Mouse (Mus musculus): ENCODE data around the gene Nlrc5. TPM values are rescaled to one million over a fixed set of nuclear protein-coding genes. Genes with fewer than 3 reads are reported as not detected.

Nlrc5 gene
- polyA plus RNA-seq, 1 experiment, result 16.5 TPM

DNA sequence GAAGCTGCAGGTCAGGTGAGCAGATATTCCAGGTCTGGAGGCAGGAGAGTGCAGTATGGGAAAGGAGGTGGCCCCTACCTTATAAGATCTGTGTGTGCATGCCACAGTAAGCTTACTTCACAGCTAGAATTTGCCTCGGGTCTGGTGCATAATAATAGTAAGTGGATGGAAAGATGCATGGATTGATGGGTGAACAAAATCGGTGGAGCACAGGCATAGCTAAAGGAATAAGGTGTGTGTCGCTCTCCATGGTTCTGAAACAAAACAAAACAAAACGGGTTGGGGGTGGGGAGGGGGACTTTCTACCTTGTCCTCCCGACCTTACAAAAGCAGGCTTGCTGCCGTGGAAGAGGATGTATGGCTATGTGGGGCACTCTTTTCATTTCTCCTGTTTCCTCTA is 47.9 kb downstream of the Nlrc5 start:
- Histone ChIP-seq H3K4me3 (replicated peaks; ENCODE audit: control insufficient read depth, low read depth, low read length) (no peak overlapping the region), H3K27ac (ENCODE audit: control insufficient read depth, insufficient read depth, low read depth, low read length, poor library complexity) (no peak overlapping the region), H3K4me1 (ENCODE audit: control insufficient read depth, insufficient read depth, low read length) (no peaks in the 10 kb centered on the region)
- 44% methylated on average over 6 of the region's 6 CpGs for WGBS
- no peak for TF ChIP-seq CTCF (IDR thresholded peaks at IDR 0.05; ENCODE audit: control insufficient read depth, insufficient read depth, low read length)
- no peak for TF ChIP-seq POLR2A (IDR thresholded peaks at IDR 0.05; ENCODE audit: borderline replicate concordance, control insufficient read depth, low read depth, low read length)

DNA sequence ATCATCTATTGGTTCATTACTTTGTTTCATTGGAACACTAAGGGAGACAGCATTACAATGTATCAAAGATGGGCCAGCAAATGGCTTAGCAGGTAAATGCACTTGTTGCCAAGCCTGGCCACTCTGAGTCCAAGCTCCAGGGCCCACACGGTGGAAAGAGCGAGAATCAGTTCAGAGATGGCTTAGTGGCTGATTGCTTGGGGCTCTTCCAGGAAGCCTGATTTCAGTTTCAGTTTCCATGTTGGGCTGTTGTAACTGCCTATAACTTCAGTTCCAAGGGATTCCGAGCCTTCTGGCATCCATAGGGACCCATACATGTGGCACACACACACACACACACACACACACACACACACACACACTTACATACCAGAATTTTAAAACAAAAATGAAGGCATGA is 51.1 kb downstream of the Nlrc5 start:
- WGBS, result 23% methylated on average over 3 of the region's 3 CpGs
- H3K27ac ChIP-seq (ENCODE audit: control insufficient read depth, insufficient read depth, low read depth, low read length, poor library complexity), result no peak overlapping the region
- TF ChIP-seq POLR2A (IDR thresholded peaks at IDR 0.05; ENCODE audit: borderline replicate concordance, control insufficient read depth, low read depth, low read length) (no peak), CTCF (IDR thresholded peaks at IDR 0.05; ENCODE audit: control insufficient read depth, insufficient read depth, low read length) (no peak)

DNA sequence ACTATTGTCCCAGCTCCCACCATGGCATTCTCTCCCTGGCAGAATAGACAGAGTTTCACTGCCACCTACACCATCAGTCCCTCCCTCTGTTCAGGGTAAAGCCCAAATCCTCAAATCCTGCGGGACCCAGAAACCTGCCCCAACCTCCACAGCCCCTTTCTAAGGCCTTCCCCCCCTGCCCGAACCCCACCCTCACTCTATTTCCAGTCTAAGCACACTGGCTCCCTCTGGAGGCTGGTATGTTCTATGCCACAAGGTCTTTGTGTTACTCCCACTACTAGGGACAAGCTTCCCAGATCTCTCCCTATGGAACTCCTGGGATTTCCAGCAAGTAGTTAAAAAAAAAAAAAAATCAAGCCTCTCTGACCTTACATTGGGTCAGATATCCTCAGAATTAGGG is 51.7 kb downstream of the Nlrc5 start:
- Histone ChIP-seq H3K4me1 (ENCODE audit: control insufficient read depth, insufficient read depth, low read length) (no peaks in the 10 kb centered on the region), H3K27ac (ENCODE audit: control insufficient read depth, insufficient read depth, low read depth, low read length, poor library complexity) (no peak overlapping the region), H3K4me3 (replicated peaks; ENCODE audit: control insufficient read depth, low read depth, low read length) (no peak overlapping the region)
- 16% methylated on average over 2 of the region's 2 CpGs for whole genome bisulfite sequencing
- TF ChIP-seq CTCF (IDR thresholded peaks at IDR 0.05; ENCODE audit: control insufficient read depth, insufficient read depth, low read length), result peak; percentile 42; the same call in 1 of the 2 replicates
- TF ChIP-seq POLR2A (IDR thresholded peaks at IDR 0.05; ENCODE audit: borderline replicate concordance, control insufficient read depth, low read depth, low read length), result no peak

More for the DNA sequence above, 51.1 kb downstream of the Nlrc5 start:
- Histone ChIP-seq H3K4me3 (replicated peaks; ENCODE audit: control insufficient read depth, low read depth, low read length) (no peak overlapping the region), H3K4me1 (ENCODE audit: control insufficient read depth, insufficient read depth, low read length) (no peaks in the 10 kb centered on the region)

DNA sequence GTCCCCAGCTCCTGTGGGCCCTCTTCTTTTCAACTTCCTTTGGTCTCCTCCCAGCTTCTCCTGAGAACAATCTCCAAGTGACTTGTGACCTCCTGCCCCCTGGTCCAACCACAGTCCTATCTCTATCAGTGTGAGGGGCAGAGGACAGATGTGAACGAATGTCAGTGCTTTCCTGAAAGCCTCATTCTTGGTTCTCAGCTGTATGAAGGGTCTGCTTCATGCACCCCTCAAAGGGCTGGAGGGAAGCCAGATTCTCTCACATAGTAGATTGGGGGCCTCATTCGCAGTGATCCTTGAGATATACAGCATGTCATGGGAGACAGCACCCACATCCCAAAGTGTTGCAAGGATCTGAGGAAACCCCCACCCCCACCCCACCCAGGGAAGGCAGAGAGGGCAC is 53.9 kb downstream of the Nlrc5 start:
- TF ChIP-seq CTCF (IDR thresholded peaks at IDR 0.05; ENCODE audit: control insufficient read depth, insufficient read depth, low read length), result no peak
- no peak for TF ChIP-seq POLR2A (IDR thresholded peaks at IDR 0.05; ENCODE audit: borderline replicate concordance, control insufficient read depth, low read depth, low read length)
- no peak overlapping the region for H3K4me3 ChIP-seq (replicated peaks; ENCODE audit: control insufficient read depth, low read depth, low read length)
- no peak overlapping the region for H3K27ac ChIP-seq (ENCODE audit: control insufficient read depth, insufficient read depth, low read depth, low read length, poor library complexity)
- WGBS, result 78% methylated on average over 2 of the region's 2 CpGs
- H3K4me1 ChIP-seq (ENCODE audit: control insufficient read depth, insufficient read depth, low read length), result no peaks in the 10 kb centered on the region

DNA sequence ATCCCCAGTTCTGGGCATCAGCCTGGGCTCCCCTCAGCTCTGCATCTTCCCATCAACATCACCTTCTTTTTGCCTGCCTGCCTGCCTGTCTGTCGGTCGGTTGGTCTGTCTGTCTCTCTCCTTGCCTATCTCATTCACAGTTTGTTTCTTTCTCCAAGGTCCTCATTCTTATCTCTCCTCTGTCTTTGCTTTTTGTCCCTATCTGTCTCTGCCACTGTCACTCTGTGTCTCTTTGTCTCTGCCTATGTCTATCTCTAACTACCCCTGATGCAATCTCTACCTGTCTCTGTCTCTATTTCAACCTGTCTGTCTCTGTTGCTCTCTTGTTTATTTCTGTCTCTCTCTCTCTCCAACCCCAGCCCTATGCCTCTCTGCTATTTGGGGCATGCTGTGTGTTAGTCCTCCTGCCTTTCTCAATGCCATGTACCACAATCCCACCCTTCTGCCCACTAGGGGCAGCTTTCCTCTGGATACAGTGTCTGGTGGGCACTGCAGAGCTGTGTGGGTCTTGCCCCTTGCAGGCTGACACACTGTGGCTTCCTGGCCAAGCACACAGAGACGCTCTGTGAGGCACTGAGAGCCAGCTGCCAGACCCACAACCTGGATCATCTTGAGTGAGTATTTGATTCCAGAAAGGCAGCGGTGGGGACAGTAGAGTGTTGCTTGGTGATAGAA is 55.8 kb downstream of the Nlrc5 start:
- H3K4me3 ChIP-seq (replicated peaks; ENCODE audit: control insufficient read depth, low read depth, low read length), result no peak overlapping the region
- no peaks in the 10 kb centered on the region for H3K4me1 ChIP-seq (ENCODE audit: control insufficient read depth, insufficient read depth, low read length)
- H3K27ac ChIP-seq (ENCODE audit: control insufficient read depth, insufficient read depth, low read depth, low read length, poor library complexity), result no peak overlapping the region
- WGBS, result 68% methylated on average over 4 of the region's 4 CpGs
- TF ChIP-seq POLR2A (IDR thresholded peaks at IDR 0.05; ENCODE audit: borderline replicate concordance, control insufficient read depth, low read depth, low read length) (no peak), CTCF (IDR thresholded peaks at IDR 0.05; ENCODE audit: control insufficient read depth, insufficient read depth, low read length) (no peak)

DNA sequence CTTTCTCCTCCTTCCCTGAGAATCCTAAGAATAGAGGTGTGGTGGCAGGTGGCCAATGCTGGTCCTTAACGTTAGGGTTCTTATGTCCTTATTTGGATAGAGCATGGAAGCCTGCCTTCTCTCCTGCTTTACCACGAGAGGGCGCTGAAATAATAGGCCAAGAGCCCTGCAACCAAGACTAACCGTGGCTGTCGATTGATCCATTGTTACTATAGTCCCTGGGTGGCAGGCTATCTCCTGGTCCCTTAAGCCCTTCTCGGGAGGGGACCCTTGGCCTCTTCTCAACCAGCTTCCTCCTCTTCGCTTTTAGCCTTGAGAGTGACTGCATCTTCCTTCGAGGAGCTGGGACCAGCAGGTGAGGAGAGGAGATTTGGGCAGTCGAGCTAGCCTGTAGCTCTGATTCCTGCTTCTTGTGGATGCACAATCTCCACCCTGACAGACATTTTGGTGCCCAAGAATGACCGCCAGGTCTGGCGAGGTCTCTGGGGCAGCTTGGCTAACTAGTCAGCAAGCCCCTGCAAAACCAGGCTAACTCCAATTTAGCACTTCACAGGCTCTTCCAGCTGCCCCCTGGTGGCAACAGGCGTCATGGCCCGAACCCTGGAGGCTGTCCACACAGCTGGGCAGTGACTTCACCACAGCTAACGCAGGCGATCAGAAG is 58.0 kb downstream of the Nlrc5 start:
- no peak overlapping the region for H3K27ac ChIP-seq (ENCODE audit: control insufficient read depth, insufficient read depth, low read depth, low read length, poor library complexity)
- TF ChIP-seq CTCF (IDR thresholded peaks at IDR 0.05; ENCODE audit: control insufficient read depth, insufficient read depth, low read length) (peak; percentile 87), POLR2A (IDR thresholded peaks at IDR 0.05; ENCODE audit: borderline replicate concordance, control insufficient read depth, low read depth, low read length) (no peak)
- H3K4me3 ChIP-seq (replicated peaks; ENCODE audit: control insufficient read depth, low read depth, low read length), result no peak overlapping the region
- no peaks in the 10 kb centered on the region for H3K4me1 ChIP-seq (ENCODE audit: control insufficient read depth, insufficient read depth, low read length)
- 26% methylated on average over 15 of the region's 15 CpGs for WGBS

DNA sequence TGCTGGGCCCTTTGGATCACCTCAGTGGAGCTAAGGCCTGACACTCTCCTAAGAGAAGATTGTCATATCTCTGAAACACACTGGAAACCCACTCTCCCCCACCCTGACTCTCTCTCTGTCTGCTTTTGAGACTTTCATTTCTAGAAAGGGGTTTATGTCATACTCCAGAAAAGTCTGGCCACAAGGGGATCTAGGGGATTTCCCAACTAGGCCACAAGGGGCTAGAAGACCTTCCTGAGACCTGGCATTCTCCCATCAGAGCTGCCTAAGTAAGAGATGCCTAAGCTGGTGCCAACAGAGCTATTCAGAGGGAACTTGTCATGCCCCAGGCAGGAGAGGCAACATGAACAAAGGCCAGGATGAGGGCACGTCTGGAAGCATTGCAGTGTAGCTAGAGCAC is 59.1 kb downstream of the Nlrc5 start:
- WGBS, result 64% methylated on average over 1 of the region's 1 CpGs
- no peak for TF ChIP-seq POLR2A (IDR thresholded peaks at IDR 0.05; ENCODE audit: borderline replicate concordance, control insufficient read depth, low read depth, low read length)
- no peak for TF ChIP-seq CTCF (IDR thresholded peaks at IDR 0.05; ENCODE audit: control insufficient read depth, insufficient read depth, low read length)
- no peak overlapping the region for H3K4me3 ChIP-seq (replicated peaks; ENCODE audit: control insufficient read depth, low read depth, low read length)
- no peak overlapping the region for H3K27ac ChIP-seq (ENCODE audit: control insufficient read depth, insufficient read depth, low read depth, low read length, poor library complexity)
- no peaks in the 10 kb centered on the region for H3K4me1 ChIP-seq (ENCODE audit: control insufficient read depth, insufficient read depth, low read length)

DNA sequence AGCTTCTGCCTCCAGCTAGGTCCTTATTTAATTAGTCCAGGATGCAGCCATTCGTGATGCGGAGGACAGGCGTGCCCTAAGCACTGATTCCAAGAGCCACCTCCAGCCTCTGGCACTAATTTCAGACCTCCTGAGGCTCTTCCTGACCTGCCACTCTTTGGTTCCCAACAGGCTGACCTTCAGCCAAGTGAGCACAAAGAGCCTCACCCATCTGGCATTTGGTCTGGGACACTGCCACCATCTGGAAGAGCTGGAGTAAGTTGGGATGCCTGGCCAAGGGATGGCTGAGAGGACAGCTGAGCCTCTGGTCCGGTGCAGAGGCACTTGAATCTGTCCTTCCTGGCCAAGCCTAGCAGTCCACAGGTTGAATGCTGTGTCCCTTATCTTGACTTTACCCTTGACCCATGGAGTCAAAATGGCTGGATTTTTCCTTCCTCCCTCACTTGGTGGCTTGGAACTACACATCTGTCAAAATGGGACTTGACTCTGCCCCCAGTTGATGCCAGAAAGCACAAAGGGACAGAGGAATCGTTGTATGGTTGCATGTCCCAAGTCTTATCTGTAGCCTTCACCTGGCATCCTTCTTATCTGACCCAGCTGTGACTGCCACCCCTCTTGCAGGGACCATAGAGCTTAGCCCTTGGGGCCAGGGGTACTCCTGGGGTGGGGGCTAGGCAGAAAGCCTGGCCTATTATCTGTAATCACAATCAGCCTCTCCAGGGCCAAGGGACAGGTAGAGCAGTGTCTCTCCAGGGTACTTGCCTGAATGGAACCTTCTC is 81.5 kb downstream of the Nlrc5 start:
- Histone ChIP-seq H3K27ac (ENCODE audit: control insufficient read depth, insufficient read depth, low read depth, low read length, poor library complexity) (no peak overlapping the region), H3K4me3 (replicated peaks; ENCODE audit: control insufficient read depth, low read depth, low read length) (no peak overlapping the region), H3K4me1 (ENCODE audit: control insufficient read depth, insufficient read depth, low read length) (no peaks in the 10 kb centered on the region)
- TF ChIP-seq POLR2A (IDR thresholded peaks at IDR 0.05; ENCODE audit: borderline replicate concordance, control insufficient read depth, low read depth, low read length) (no peak), CTCF (IDR thresholded peaks at IDR 0.05; ENCODE audit: control insufficient read depth, insufficient read depth, low read length) (no peak)
- 82% methylated on average over 5 of the region's 5 CpGs for WGBS
